Mouse (Mus musculus): ENCODE data around the gene Anxa9. TPM values are rescaled to one million over a fixed set of nuclear protein-coding genes. Genes with fewer than 3 reads are reported as not detected.
A peak's percentile ranks its signal among the peaks of the same experiment; 100 is the strongest.

Gene Anxa9
- polyA plus RNA-seq, 1 experiment from 2014 or later = 57.2 TPM

- whole genome bisulfite sequencing = 78% methylated on average over 1 of the region's 1 CpGs
- DNase-seq (ENCODE audit: low spot score) (no peak), ATAC-seq (ENCODE audit: low FRiP score, low TSS enrichment) (no peak)
- H3K9me3 ChIP-seq (ENCODE audit: control insufficient read depth, low read length) = no peaks in the 10 kb centered on the region
- H3K9ac ChIP-seq (ENCODE audit: low read length) = no peak overlapping the region
- no peak overlapping the region for H3K4me3 ChIP-seq (ENCODE audit: low read depth, low read length)
- H3K36me3 ChIP-seq (ENCODE audit: control insufficient read depth, insufficient read depth, low read length) = peaks cover 1% of the 10 kb centered on the region; the same call in 1 of the 2 replicates
- H3K4me2 ChIP-seq (replicated peaks; ENCODE audit: low read depth) = no peak overlapping the region
- no peaks in the 10 kb centered on the region for H3K27me3 ChIP-seq (ENCODE audit: control insufficient read depth, insufficient read depth, low read length)
- no peak for TF ChIP-seq CTCF (IDR thresholded peaks at IDR 0.05; ENCODE audit: low read depth)
- TF ChIP-seq EP300 (optimal IDR thresholded peaks at IDR 0.05) = no peak
- H3K4me1 ChIP-seq (replicated peaks; ENCODE audit: control insufficient read depth, insufficient read depth) = no peaks in the 10 kb centered on the region
- no peak overlapping the region for H3K27ac ChIP-seq (replicated peaks)
Measured at GRCm38 (mm10) chr3:95247660-95248336, 59.2 kb downstream of the Anxa9 start.

DNA sequence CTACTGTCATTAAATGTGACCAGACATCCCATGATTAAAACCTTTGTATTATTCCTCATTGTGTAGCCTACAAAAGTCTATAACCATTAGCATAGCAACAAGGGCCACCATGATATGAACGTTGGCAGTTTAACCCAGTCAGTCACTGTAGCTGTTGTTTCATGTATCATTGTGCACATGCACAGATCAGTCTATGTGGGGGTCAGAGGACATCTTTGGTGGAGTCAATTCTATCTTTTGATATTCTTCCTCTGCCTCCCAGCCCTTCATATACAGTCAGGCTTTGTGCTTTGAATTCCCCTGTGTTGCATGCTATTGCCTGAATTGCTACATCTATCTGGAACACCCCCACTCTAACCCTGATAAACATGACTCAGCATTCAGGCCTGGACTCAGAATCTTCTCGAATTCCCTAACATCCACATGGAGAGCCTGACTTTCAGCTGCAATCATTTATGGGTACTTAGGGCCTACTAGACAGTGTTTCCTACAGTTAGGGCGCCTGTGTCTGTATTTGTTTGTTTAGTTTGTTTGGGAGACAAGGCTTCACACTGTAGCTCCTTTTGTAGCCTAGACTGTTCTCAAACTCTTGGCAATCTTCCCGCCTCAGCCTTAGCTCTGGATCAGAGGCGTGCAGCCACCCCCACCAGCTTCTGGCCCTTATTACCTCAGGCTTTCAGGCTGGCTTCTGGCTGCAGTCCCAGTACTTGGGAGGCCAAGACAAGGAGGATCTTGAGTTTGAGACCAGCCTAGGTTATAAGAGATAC, 60.3 kb downstream of the Anxa9 start:
- no peak overlapping the region for H3K9ac ChIP-seq (ENCODE audit: low read length)
- H3K4me3 ChIP-seq (ENCODE audit: low read depth, low read length) = no peak overlapping the region
- peak overlapping the region; percentile 53 for H3K27ac ChIP-seq (replicated peaks)
- H3K4me1 ChIP-seq (replicated peaks; ENCODE audit: control insufficient read depth, insufficient read depth) = no peaks in the 10 kb centered on the region
- WGBS = 64% methylated on average over 5 of the region's 5 CpGs
- no peak overlapping the region for H3K4me2 ChIP-seq (replicated peaks; ENCODE audit: low read depth)
- no peaks in the 10 kb centered on the region for H3K27me3 ChIP-seq (ENCODE audit: control insufficient read depth, insufficient read depth, low read length)
- no peaks in the 10 kb centered on the region for H3K9me3 ChIP-seq (ENCODE audit: control insufficient read depth, low read length)
- H3K36me3 ChIP-seq (ENCODE audit: control insufficient read depth, insufficient read depth, low read length) = no peaks in the 10 kb centered on the region
- ATAC-seq (ENCODE audit: low FRiP score, low TSS enrichment) (peak; percentile 55; the same call in 1 of the 2 replicates), DNase-seq (ENCODE audit: low spot score) (no peak)
- no peak for TF ChIP-seq EP300 (optimal IDR thresholded peaks at IDR 0.05)
- no peak for TF ChIP-seq CTCF (IDR thresholded peaks at IDR 0.05; ENCODE audit: low read depth)

Other genes starting within 250 kb of the Anxa9 start
- 15.7 and 17.8 TPM in 2 replicates for gene Pip5k1a, start 200.2 kb downstream of the Anxa9 start, polyA plus RNA-seq (2015; fragmentation: Nextera tagmentation; extraction: Ambion mirVana)
- gene Vps72, start 196.2 kb downstream of the Anxa9 start, polyA plus RNA-seq (2015; fragmentation: Nextera tagmentation; extraction: Ambion mirVana) = 60.8 and 65.9 TPM in 2 replicates
- 0.70 and 1.0 TPM in 2 replicates for gene Tmod4, start 182.7 kb downstream of the Anxa9 start, polyA plus RNA-seq (2015; fragmentation: Nextera tagmentation; extraction: Ambion mirVana)
- 39.5 and 42.9 TPM in 2 replicates for gene Scnm1, start 173.2 kb downstream of the Anxa9 start, polyA plus RNA-seq (2015; fragmentation: Nextera tagmentation; extraction: Ambion mirVana)
- gene Lysmd1, start 173.1 kb downstream of the Anxa9 start, polyA plus RNA-seq (2015; fragmentation: Nextera tagmentation; extraction: Ambion mirVana) = 9.6 and 10.1 TPM in 2 replicates
- 5.0 and 5.3 TPM in 2 replicates for gene Tnfaip8l2, start 164.8 kb downstream of the Anxa9 start, polyA plus RNA-seq (2015; fragmentation: Nextera tagmentation; extraction: Ambion mirVana)
- gene Sema6c, start 146.7 kb downstream of the Anxa9 start, polyA plus RNA-seq (2015; fragmentation: Nextera tagmentation; extraction: Ambion mirVana) = 1.7 and 2.2 TPM in 2 replicates
- 3.3 and 3.4 TPM in 2 replicates for gene Gabpb2, start 89.3 kb downstream of the Anxa9 start, polyA plus RNA-seq (2015; fragmentation: Nextera tagmentation; extraction: Ambion mirVana)
- 88.1 and 99.4 TPM in 2 replicates for gene Cdc42se1, start 78.4 kb downstream of the Anxa9 start, polyA plus RNA-seq (2015; fragmentation: Nextera tagmentation; extraction: Ambion mirVana)
- gene Mllt11, start 75.0 kb downstream of the Anxa9 start, polyA plus RNA-seq (2015; fragmentation: Nextera tagmentation; extraction: Ambion mirVana) = 11.0 and 11.8 TPM in 2 replicates
- 0.21 and 0.38 TPM in 2 replicates for gene Gm128, start 65.6 kb downstream of the Anxa9 start, polyA plus RNA-seq (2015; fragmentation: Nextera tagmentation; extraction: Ambion mirVana)
- gene Bnipl, start 56.0 kb downstream of the Anxa9 start, polyA plus RNA-seq (2015; fragmentation: Nextera tagmentation; extraction: Ambion mirVana) = 16.6 and 16.8 TPM in 2 replicates
- 55.9 and 64.1 TPM in 2 replicates for gene Mindy1, start 25.8 kb downstream of the Anxa9 start, polyA plus RNA-seq (2015; fragmentation: Nextera tagmentation; extraction: Ambion mirVana)
- 10.1 and 11.7 TPM in 2 replicates for gene Prune1, start 25.1 kb downstream of the Anxa9 start, polyA plus RNA-seq (2015; fragmentation: Nextera tagmentation; extraction: Ambion mirVana)
- 75.0 and 80.3 TPM in 2 replicates for gene Cers2, start 7.6 kb upstream of the Anxa9 start, polyA plus RNA-seq (2015; fragmentation: Nextera tagmentation; extraction: Ambion mirVana)
- 8.6 and 9.2 TPM in 2 replicates for gene Setdb1, start 50.0 kb upstream of the Anxa9 start, polyA plus RNA-seq (2015; fragmentation: Nextera tagmentation; extraction: Ambion mirVana)
- gene 4930558C23Rik, start 95.7 kb upstream of the Anxa9 start, polyA plus RNA-seq (2015; fragmentation: Nextera tagmentation; extraction: Ambion mirVana) = 0.13 and 0.15 TPM in 2 replicates
- 14.2 and 15.3 TPM in 2 replicates for gene Arnt, start 127.2 kb upstream of the Anxa9 start, polyA plus RNA-seq (2015; fragmentation: Nextera tagmentation; extraction: Ambion mirVana)
- 16.3 and 18.7 TPM in 2 replicates for gene Ctsk, start 192.1 kb upstream of the Anxa9 start, polyA plus RNA-seq (2015; fragmentation: Nextera tagmentation; extraction: Ambion mirVana)
- gene Ctss, start 219.6 kb upstream of the Anxa9 start, polyA plus RNA-seq (2015; fragmentation: Nextera tagmentation; extraction: Ambion mirVana) = 31.8 and 35.6 TPM in 2 replicates

Measured in stomach, postnatal 0 days (tissue).